Mouse (Mus musculus) limb, embryonic 15.5 days (tissue): ENCODE results near the gene Olfr1000. TPM values are rescaled to one million over a fixed set of nuclear protein-coding genes. Genes with fewer than 3 reads are reported as not detected.
"Not testable (repeated sequence)": the region's sequence is repeated elsewhere in the genome, so short reads cannot be mapped to it uniquely, and the experiment has no call there.

Source experiments
- ATAC-seq: fragments of 200-750 bp; cut with Nextera tagmentation; 2 replicates; pipeline ENCODE4 v1.8.0; 2017; ENCODE audit warnings: low read depth, moderate TSS enrichment; ENCODE audit not compliant: insufficient number of reproducible peaks, low FRiP score, low TSS enrichment
- H3K27ac ChIP-seq: fragments of 300-500 bp; sonication (generic); 2 replicates; pipeline ENCODE4 v1.5.1; 2015; ENCODE audit warnings: moderate library complexity, mild to moderate bottlenecking, inconsistent platforms
- H3K27me3 ChIP-seq: fragments of 300-500 bp; sonication (generic); 2 replicates; pipeline ENCODE4 v1.6.1; 2015; ENCODE audit warnings: inconsistent platforms
- H3K36me3 ChIP-seq: fragments of 300-500 bp; sonication (generic); 2 replicates; pipeline ENCODE4 v1.6.1; 2015; ENCODE audit warnings: inconsistent platforms
- H3K4me1 ChIP-seq: fragments of 300-500 bp; sonication (generic); 2 replicates; pipeline ENCODE4 v1.6.1; 2015; ENCODE audit warnings: inconsistent platforms
- H3K4me2 ChIP-seq: fragments of 300-500 bp; sonication (generic); 2 replicates; pipeline ENCODE4 v1.6.1; 2015; ENCODE audit warnings: mild to moderate bottlenecking, inconsistent platforms
- H3K4me3 ChIP-seq: fragments of 300-500 bp; sonication (generic); 2 replicates; pipeline ENCODE4 v1.5.1; 2015; ENCODE audit warnings: mild to moderate bottlenecking, inconsistent platforms
- H3K9ac ChIP-seq: fragments of 300-500 bp; sonication (generic); 2 replicates; pipeline ENCODE4 v1.6.1; 2015; ENCODE audit warnings: inconsistent platforms
- H3K9me3 ChIP-seq: fragments of 300-500 bp; sonication (generic); 2 replicates; pipeline ENCODE4 v1.6.1; 2016; ENCODE audit warnings: inconsistent platforms
- WGBS: fragments of 180-500 bp; shearing (Covaris S2); methylation state at CpG from one replicate; pipeline ENCODE4 v1.1.7; 2015; 5-methylcytosine and 5-hydroxymethylcytosine counted together
- polyA plus RNA-seq: library from polyadenylated mRNA; unstranded; fragments of >200 nt; fragmentation: Nextera tagmentation; extraction: Ambion mirVana; gene quantifications from 2 replicates; pipeline ENCODE4 v1.2.1, GENCODE M21; 2015

Gene Olfr1000
- polyA plus RNA-seq, result not detected in 2 replicates

DNA sequence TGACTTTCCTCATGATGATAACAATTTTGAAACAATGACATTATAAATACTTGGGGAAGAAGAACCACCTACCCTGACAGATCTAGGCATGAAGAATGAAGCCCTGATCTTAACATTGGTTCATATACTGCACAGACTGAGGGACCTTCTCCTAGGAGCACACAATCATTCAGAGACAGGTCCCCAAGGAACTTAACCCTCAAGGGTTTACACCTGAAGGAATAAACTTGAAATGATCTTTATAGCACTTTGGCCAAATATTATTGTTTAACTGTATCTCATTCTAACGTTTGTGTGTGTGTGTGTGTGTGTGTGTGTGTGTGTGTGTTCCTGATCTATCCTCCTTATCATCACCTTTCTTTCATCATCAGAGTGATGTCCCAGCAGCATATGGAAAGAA lies at the start of gene Olfr1000:
TSS of gene Olfr1000 (minus strand) at position 101 of the 400 bp plus-strand sequence.
- Histone ChIP-seq H3K4me3 (no peak within 1 kb of the TSS), H3K9ac (no peak within 1 kb of the TSS), H3K27ac (no peak within 1 kb of the TSS), H3K4me1 (no peaks in the 10 kb centered on the region), H3K4me2 (no peak within 1 kb of the TSS), H3K9me3 (no peaks in the 10 kb centered on the region), H3K27me3 (no peaks in the 10 kb centered on the region), H3K36me3 (no peaks in the 10 kb centered on the region)
- no peak for ATAC-seq
- 64% methylated on average over 1 of the region's 1 CpGs for WGBS

GRCm38 (mm10) chr2:85650604-85651003 lies 38.9 kb upstream of the Olfr1000 start, which contains the start of gene Olfr1002:
Gene Olfr1002, minus strand, starts transcription at chr2:85650704.
- H3K4me1 ChIP-seq, result no peaks in the 10 kb centered on the region
- WGBS, result 87% methylated on average over 1 of the region's 1 CpGs
- H3K27ac ChIP-seq, result no peak within 1 kb of the TSS
- no peak within 1 kb of the TSS for H3K4me3 ChIP-seq
- no peaks in the 10 kb centered on the region for H3K27me3 ChIP-seq
- H3K9ac ChIP-seq, result no peak within 1 kb of the TSS
- ATAC-seq, result no peak
- H3K36me3 ChIP-seq, result no peaks in the 10 kb centered on the region
- no peak within 1 kb of the TSS for H3K4me2 ChIP-seq
- no peaks in the 10 kb centered on the region for H3K9me3 ChIP-seq

DNA sequence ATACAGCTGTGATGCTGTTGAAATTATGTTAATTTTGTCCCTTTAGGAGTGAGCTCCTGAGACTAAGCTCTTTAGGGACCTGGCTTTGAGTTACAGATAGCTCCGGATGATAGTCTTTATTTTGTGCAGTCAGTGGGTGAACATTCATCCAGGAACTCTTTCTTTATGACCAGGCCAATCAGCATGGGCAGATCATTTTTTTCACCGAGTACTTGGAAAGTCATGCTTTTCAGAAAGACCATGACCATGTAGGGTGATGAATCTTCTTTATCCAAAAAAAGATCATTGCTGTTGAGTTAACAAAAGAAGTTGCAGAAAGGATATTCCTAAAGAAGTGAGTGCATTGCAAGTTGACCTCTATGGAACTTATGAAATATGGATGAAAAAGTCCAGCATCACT lies 23.1 kb downstream of the Olfr1000 start, which contains the start of gene Olfr998:
TSS of gene Olfr998 (plus strand) at position 301 of the 400 bp plus-strand sequence.
- H3K27me3 ChIP-seq, H3K4me3 ChIP-seq, H3K4me2 ChIP-seq, H3K36me3 ChIP-seq, ATAC-seq, H3K4me1 ChIP-seq, H3K27ac ChIP-seq, H3K9me3 ChIP-seq, H3K9ac ChIP-seq: not testable (repeated sequence)
- WGBS, result 82% methylated on average over 2 of the region's 2 CpGs

GRCm38 (mm10) chr2:85578915-85579314 lies 32.8 kb downstream of the Olfr1000 start, which contains the start of gene Olfr996:
Gene Olfr996, plus strand, starts transcription at chr2:85579215.
- no peak for ATAC-seq
- Histone ChIP-seq H3K27me3 (no peaks in the 10 kb centered on the region), H3K4me2 (no peak within 1 kb of the TSS), H3K4me3 (no peak within 1 kb of the TSS), H3K27ac (no peak within 1 kb of the TSS), H3K36me3 (no peaks in the 10 kb centered on the region), H3K9ac (no peak within 1 kb of the TSS), H3K9me3 (no peaks in the 10 kb centered on the region), H3K4me1 (no peaks in the 10 kb centered on the region)

DNA sequence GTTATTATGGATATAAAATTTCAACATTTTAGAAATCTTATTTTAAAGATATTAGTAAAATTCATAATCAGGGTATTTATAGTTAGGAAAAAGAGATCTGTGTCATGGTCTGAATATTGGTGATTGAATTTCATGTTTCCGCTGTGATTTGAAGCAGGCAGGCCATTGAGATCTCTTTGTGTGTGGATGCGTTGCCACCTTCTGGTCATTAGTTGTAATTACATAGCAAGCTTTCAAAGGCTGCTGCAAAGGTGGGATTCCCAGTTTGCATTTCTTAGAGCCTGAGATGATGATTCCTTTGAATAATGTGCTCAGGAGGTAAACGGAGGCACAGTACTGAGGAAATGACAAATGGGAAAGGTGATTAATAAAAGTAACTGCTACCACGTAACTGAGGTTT lies 50.5 kb downstream of the Olfr1000 start:
- Histone ChIP-seq H3K4me1 (no peaks in the 10 kb centered on the region), H3K27ac (no peak overlapping the region), H3K36me3 (no peaks in the 10 kb centered on the region), H3K9me3 (no peaks in the 10 kb centered on the region), H3K27me3 (no peaks in the 10 kb centered on the region), H3K4me2 (no peak overlapping the region), H3K9ac (no peak overlapping the region), H3K4me3 (no peak overlapping the region)
- ATAC-seq, result no peak
- WGBS, result 22% methylated on average over 4 of the region's 4 CpGs

GRCm38 (mm10) chr2:85560226-85560625 lies 51.5 kb downstream of the Olfr1000 start:
- Histone ChIP-seq H3K4me3 (no peak overlapping the region), H3K9ac (no peak overlapping the region), H3K9me3 (no peaks in the 10 kb centered on the region), H3K4me1 (no peaks in the 10 kb centered on the region), H3K27me3 (no peaks in the 10 kb centered on the region), H3K4me2 (no peak overlapping the region), H3K27ac (no peak overlapping the region), H3K36me3 (no peaks in the 10 kb centered on the region)
- WGBS, result 54% methylated on average over 4 of the region's 4 CpGs
- ATAC-seq, result no peak

Other genes starting within 250 kb of the Olfr1000 start
- gene Olfr988, start 248.7 kb downstream of the Olfr1000 start, polyA plus RNA-seq, result not detected in 2 replicates
- gene Olfr992, start 202.4 kb downstream of the Olfr1000 start, polyA plus RNA-seq, result not detected in 2 replicates
- not detected in 2 replicates for gene Olfr993, start 197.0 kb downstream of the Olfr1000 start, polyA plus RNA-seq
- gene Olfr994, start 175.5 kb downstream of the Olfr1000 start, polyA plus RNA-seq, result not detected in 2 replicates
- not detected in 2 replicates for gene Olfr995, start 168.3 kb downstream of the Olfr1000 start, polyA plus RNA-seq
- gene 4833423E24Rik, start 92.9 kb downstream of the Olfr1000 start, polyA plus RNA-seq, result 15.1 and 16.6 TPM in 2 replicates
- not detected in 2 replicates for gene Olfr996, start 32.7 kb downstream of the Olfr1000 start, polyA plus RNA-seq
- gene Olfr998, start 23.0 kb downstream of the Olfr1000 start, polyA plus RNA-seq, result not detected in 2 replicates
- not detected in 2 replicates for gene Olfr1002, start 38.8 kb upstream of the Olfr1000 start, polyA plus RNA-seq
- gene Olfr154, start 52.6 kb upstream of the Olfr1000 start, polyA plus RNA-seq, result not detected in 2 replicates
- gene Olfr1006, start 66.9 kb upstream of the Olfr1000 start, polyA plus RNA-seq, result not detected in 2 replicates
- not detected in 2 replicates for gene Olfr1008, start 77.5 kb upstream of the Olfr1000 start, polyA plus RNA-seq
- not detected in 2 replicates for gene Olfr1009, start 103.5 kb upstream of the Olfr1000 start, polyA plus RNA-seq
- not detected in 2 replicates for gene Olfr1012, start 150.9 kb upstream of the Olfr1000 start, polyA plus RNA-seq
- not detected in 2 replicates for gene Olfr1013, start 155.2 kb upstream of the Olfr1000 start, polyA plus RNA-seq
- not detected in 2 replicates for gene Olfr1014, start 160.8 kb upstream of the Olfr1000 start, polyA plus RNA-seq
- not detected in 2 replicates for gene Olfr1015, start 170.1 kb upstream of the Olfr1000 start, polyA plus RNA-seq
- not detected in 2 replicates for gene Olfr1016, start 190.6 kb upstream of the Olfr1000 start, polyA plus RNA-seq
- not detected in 2 replicates for gene Olfr1018, start 206.6 kb upstream of the Olfr1000 start, polyA plus RNA-seq
- gene Olfr1019, start 233.6 kb upstream of the Olfr1000 start, polyA plus RNA-seq, result not detected in 2 replicates
- gene Olfr1020, start 235.1 kb upstream of the Olfr1000 start, polyA plus RNA-seq, result not detected in 2 replicates